Mouse (Mus musculus): ENCODE measurements at regions not wholly inside any gene's neighbourhood (a gene's known extent, or its start where the extent isn't known, plus 50 kb on each side); places are given as distances from the start of the nearest gene placed in this dataset.

GRCm38 (mm10) chr15:56834621-56835020 is 642.8 kb downstream of the Slc22a22 start:
- H3K4me1 ChIP-seq (ENCODE audit: insufficient read depth, low read depth, low read length), result no peaks in the 10 kb centered on the region
- H3K27ac ChIP-seq (ENCODE audit: low read length), result no peak overlapping the region
- H3K27me3 ChIP-seq (replicated peaks; ENCODE audit: insufficient read depth, low read length), result no peaks in the 10 kb centered on the region
- DNase-seq (ENCODE audit: low spot score), result no peak
- no peak overlapping the region for H3K4me2 ChIP-seq (replicated peaks; ENCODE audit: low read depth, low read length)
- H3K9ac ChIP-seq (replicated peaks; ENCODE audit: low read depth), result no peak overlapping the region
- no peaks in the 10 kb centered on the region for H3K9me3 ChIP-seq (ENCODE audit: low read length)
- no peak for ATAC-seq
- no peak for TF ChIP-seq CTCF (IDR thresholded peaks at IDR 0.05)
- TF ChIP-seq EP300 (IDR thresholded peaks at IDR 0.05), result no peak
- 76% methylated on average over 2 of the region's 2 CpGs for WGBS
- H3K36me3 ChIP-seq (ENCODE audit: insufficient read depth, low read length), result no peaks in the 10 kb centered on the region
- no peak overlapping the region for H3K4me3 ChIP-seq (ENCODE audit: low read depth, low read length)

- TF ChIP-seq EP300 (IDR thresholded peaks at IDR 0.05) (no peak), CTCF (IDR thresholded peaks at IDR 0.05) (no peak)
These were observed 644.8 kb downstream of the Slc22a22 start for GRCm38 (mm10) chr15:56832666-56833065.

DNA sequence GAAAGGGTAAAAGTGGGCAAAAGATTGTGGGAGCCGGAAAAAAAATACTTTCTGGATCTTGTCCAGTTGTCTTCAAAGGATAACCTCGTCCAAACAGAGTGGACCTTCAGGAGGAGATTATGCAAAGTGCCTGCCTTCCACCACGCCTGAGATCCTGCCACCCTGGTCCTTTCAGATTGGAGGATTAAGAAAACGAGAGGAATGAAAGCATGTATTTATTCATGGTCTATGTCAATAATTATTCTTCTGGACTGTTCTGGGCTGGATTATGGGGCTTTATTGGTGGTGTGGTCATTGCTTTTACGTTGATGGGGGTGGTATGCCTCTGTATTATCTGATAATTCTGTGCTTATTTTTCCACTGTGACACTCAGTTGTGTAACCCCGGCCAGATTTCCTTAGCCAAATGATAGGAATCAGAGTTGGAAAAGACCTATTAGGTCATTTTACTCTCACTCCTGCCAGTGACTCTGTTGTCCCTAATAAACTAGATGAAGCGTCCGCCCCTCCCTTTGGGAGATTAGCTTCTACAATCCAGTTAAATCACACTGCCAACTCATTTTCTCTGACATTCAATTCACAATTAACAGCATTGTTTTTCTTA is 656.3 kb downstream of the Slc22a22 start:
- no peaks in the 10 kb centered on the region for H3K36me3 ChIP-seq (ENCODE audit: insufficient read depth, low read length)
- H3K9me3 ChIP-seq (ENCODE audit: low read length), result no peaks in the 10 kb centered on the region
- no peak for ATAC-seq
- H3K27me3 ChIP-seq (replicated peaks; ENCODE audit: insufficient read depth, low read length), result no peaks in the 10 kb centered on the region
- H3K4me2 ChIP-seq (replicated peaks; ENCODE audit: low read depth, low read length), result no peak overlapping the region
- TF ChIP-seq EP300 (IDR thresholded peaks at IDR 0.05) (no peak), CTCF (IDR thresholded peaks at IDR 0.05) (no peak)
- no peak for DNase-seq (ENCODE audit: low spot score)
- H3K4me3 ChIP-seq (ENCODE audit: low read depth, low read length), result no peak overlapping the region
- no peak overlapping the region for H3K27ac ChIP-seq (ENCODE audit: low read length)
- WGBS, result 54% methylated on average over 8 of the region's 8 CpGs
- no peak overlapping the region for H3K9ac ChIP-seq (replicated peaks; ENCODE audit: low read depth)
- H3K4me1 ChIP-seq (ENCODE audit: insufficient read depth, low read depth, low read length), result no peaks in the 10 kb centered on the region

More at GRCm38 (mm10) chr15:56832666-56833065, 644.8 kb downstream of the Slc22a22 start:
- Histone ChIP-seq H3K27ac (ENCODE audit: low read length) (no peak overlapping the region), H3K4me2 (replicated peaks; ENCODE audit: low read depth, low read length) (no peak overlapping the region), H3K27me3 (replicated peaks; ENCODE audit: insufficient read depth, low read length) (no peaks in the 10 kb centered on the region), H3K36me3 (ENCODE audit: insufficient read depth, low read length) (no peaks in the 10 kb centered on the region), H3K4me1 (ENCODE audit: insufficient read depth, low read depth, low read length) (no peaks in the 10 kb centered on the region), H3K9me3 (ENCODE audit: low read length) (no peaks in the 10 kb centered on the region), H3K4me3 (ENCODE audit: low read depth, low read length) (no peak overlapping the region), H3K9ac (replicated peaks; ENCODE audit: low read depth) (no peak overlapping the region)
- DNase-seq (ENCODE audit: low spot score) (no peak), ATAC-seq (no peak)
- 89% methylated on average over 7 of the region's 7 CpGs for WGBS

DNA sequence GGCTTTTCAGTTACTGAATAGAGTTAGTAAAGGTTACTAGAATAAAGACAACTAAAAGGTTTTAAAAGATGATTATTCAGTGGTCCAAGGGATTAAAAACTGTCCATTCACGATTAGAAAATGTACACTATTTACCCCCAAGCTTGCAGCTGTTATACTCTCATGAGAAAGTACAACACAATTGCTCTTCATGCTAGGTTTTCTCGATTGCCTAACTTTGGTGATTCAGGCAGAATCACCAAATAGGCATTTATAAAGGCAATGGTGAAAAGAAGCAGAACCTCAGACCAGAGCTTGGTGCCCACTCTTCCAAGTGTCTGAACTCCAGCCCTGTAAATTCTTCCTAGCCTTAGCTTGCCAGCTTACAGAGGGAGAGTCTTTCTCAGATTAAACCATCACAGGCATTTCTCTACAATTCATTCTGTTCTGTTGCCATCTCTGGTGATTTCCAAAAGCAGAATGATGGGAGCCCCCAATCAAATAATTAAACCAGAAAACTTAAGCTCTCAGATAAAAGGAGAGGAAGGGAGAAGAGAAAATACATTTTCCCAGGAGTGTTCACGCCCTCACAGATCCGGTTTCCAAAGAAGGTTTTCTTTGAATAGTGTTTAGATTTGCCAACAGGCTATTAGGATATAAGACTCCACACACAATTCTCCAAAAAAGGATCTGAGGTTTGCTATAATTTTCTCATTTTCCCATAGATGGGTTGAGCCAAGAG is 657.0 kb downstream of the Slc22a22 start:
- TF ChIP-seq EP300 (IDR thresholded peaks at IDR 0.05) (no peak), CTCF (IDR thresholded peaks at IDR 0.05) (no peak)
- ATAC-seq (no peak), DNase-seq (ENCODE audit: low spot score) (no peak)
- H3K4me1 ChIP-seq (ENCODE audit: insufficient read depth, low read depth, low read length), result no peaks in the 10 kb centered on the region
- no peaks in the 10 kb centered on the region for H3K27me3 ChIP-seq (replicated peaks; ENCODE audit: insufficient read depth, low read length)
- no peak overlapping the region for H3K9ac ChIP-seq (replicated peaks; ENCODE audit: low read depth)
- H3K27ac ChIP-seq (ENCODE audit: low read length), result no peak overlapping the region
- H3K4me3 ChIP-seq (ENCODE audit: low read depth, low read length), result no peak overlapping the region
- no peaks in the 10 kb centered on the region for H3K9me3 ChIP-seq (ENCODE audit: low read length)
- H3K4me2 ChIP-seq (replicated peaks; ENCODE audit: low read depth, low read length), result no peak overlapping the region
- WGBS, result 53% methylated on average over 4 of the region's 4 CpGs
- H3K36me3 ChIP-seq (ENCODE audit: insufficient read depth, low read length), result no peaks in the 10 kb centered on the region

DNA sequence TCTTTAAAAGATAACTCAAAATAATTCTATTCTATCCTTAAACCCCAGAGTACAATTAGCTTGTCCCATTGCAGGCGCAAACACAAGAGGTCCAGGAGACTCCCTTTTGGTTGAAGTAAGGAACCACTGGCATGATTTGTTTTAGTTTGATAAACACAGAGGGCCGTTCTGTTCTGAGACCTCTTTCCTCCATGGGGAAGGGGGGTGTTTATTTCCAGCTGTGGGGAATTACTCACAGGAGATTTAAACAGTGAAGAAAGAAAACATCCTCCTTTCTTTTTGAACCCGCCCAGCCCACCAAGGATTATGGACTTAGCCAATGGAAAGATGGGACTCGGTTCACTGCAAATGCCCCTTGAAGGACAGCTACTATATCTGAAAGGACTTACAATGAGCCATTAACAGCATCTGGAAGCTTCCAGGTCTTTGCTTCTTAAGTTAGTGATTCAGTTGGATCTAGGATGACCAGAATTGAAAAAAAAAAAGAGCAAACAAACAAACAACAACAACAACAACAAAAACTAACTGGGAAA is 659.2 kb downstream of the Slc22a22 start:
- H3K4me2 ChIP-seq (replicated peaks; ENCODE audit: low read depth, low read length), result no peak overlapping the region
- no peaks in the 10 kb centered on the region for H3K9me3 ChIP-seq (ENCODE audit: low read length)
- H3K4me1 ChIP-seq (ENCODE audit: insufficient read depth, low read depth, low read length), result no peaks in the 10 kb centered on the region
- H3K27me3 ChIP-seq (replicated peaks; ENCODE audit: insufficient read depth, low read length), result no peaks in the 10 kb centered on the region
- ATAC-seq (no peak), DNase-seq (ENCODE audit: low spot score) (no peak)
- no peaks in the 10 kb centered on the region for H3K36me3 ChIP-seq (ENCODE audit: insufficient read depth, low read length)
- no peak overlapping the region for H3K4me3 ChIP-seq (ENCODE audit: low read depth, low read length)
- WGBS, result 25% methylated on average over 4 of the region's 4 CpGs
- H3K27ac ChIP-seq (ENCODE audit: low read length), result no peak overlapping the region
- H3K9ac ChIP-seq (replicated peaks; ENCODE audit: low read depth), result no peak overlapping the region
- TF ChIP-seq CTCF (IDR thresholded peaks at IDR 0.05), result no peak
- TF ChIP-seq EP300 (IDR thresholded peaks at IDR 0.05), result no peak

DNA sequence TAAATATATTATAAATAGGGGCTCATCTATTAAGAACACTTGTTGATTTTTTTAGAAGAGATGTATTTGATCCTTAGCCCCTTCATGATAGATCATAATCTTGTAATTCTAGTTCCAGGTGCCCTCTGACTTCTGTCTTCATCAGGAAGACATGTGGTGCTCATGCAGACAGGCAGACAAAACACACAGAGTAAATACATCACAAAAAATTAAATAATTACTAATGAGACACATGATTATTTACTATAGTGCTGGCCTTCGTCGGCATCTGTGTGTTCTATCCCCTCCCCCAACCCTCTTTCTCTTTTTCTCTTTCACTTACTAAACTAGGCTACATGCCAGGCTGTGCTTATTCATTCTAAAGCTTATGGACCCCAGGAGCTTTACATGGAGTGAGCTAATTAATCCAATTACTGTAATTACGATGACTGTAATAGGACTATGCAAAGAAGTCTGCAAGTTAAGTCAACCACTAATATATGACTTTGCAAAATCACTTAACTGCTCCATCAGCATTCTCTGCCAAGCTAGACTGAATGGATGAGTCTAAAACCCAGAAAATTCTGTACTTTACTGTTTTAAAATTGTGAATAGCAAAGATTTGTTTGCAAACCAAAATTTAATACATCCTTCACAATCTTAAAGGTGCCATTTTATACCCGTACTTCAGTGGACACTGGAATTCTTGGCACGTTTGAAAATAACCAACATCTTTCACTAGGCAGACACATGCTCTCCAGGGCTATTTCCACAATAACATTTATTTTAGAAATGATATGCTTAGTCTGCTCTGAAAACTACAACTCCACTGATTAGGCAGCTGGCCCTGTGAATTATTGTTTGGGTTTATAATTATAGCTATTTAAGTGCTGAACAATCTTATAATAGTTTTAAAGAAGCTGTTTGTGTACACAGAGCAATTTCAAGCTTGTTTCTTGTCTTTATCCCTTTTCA is 659.9 kb downstream of the Slc22a22 start:
- no peak overlapping the region for H3K9ac ChIP-seq (replicated peaks; ENCODE audit: low read depth)
- H3K36me3 ChIP-seq (ENCODE audit: insufficient read depth, low read length), result no peaks in the 10 kb centered on the region
- no peak for TF ChIP-seq CTCF (IDR thresholded peaks at IDR 0.05)
- TF ChIP-seq EP300 (IDR thresholded peaks at IDR 0.05), result no peak
- no peak overlapping the region for H3K4me3 ChIP-seq (ENCODE audit: low read depth, low read length)
- no peak overlapping the region for H3K4me2 ChIP-seq (replicated peaks; ENCODE audit: low read depth, low read length)
- 37% methylated on average over 5 of the region's 5 CpGs for WGBS
- H3K4me1 ChIP-seq (ENCODE audit: insufficient read depth, low read depth, low read length), result no peaks in the 10 kb centered on the region
- ATAC-seq, result no peak
- no peaks in the 10 kb centered on the region for H3K27me3 ChIP-seq (replicated peaks; ENCODE audit: insufficient read depth, low read length)
- no peak for DNase-seq (ENCODE audit: low spot score)
- H3K27ac ChIP-seq (ENCODE audit: low read length), result no peak overlapping the region
- H3K9me3 ChIP-seq (ENCODE audit: low read length), result no peaks in the 10 kb centered on the region
